Mouse (Mus musculus): ENCODE measurements around the gene Dnajc4. TPM values are rescaled to one million over a fixed set of nuclear protein-coding genes. Genes with fewer than 3 reads are reported as not detected.

The Dnajc4 gene
- total and polyA plus RNA-seq, 3 experiments: 11.6 to 29.4 (median 24.3) TPM

- H3K27me3 ChIP-seq (ENCODE audit: insufficient read depth, low read length): no peaks in the 10 kb centered on the region
- TF ChIP-seq TAL1 (conservative IDR thresholded peaks at IDR 0.05; ENCODE audit: low read depth, low read length): no peak
- no peak for TF ChIP-seq CTCF (IDR thresholded peaks at IDR 0.05; ENCODE audit: low read depth, low read length)
- TF ChIP-seq GATA1 (IDR thresholded peaks at IDR 0.05; ENCODE audit: borderline replicate concordance, low read length): no peak
- no peak for TF ChIP-seq GATA2 (IDR thresholded peaks at IDR 0.05; ENCODE audit: borderline replicate concordance, low read depth, low read length)
- no peak for TF ChIP-seq POLR2AphosphoS5 (IDR thresholded peaks at IDR 0.05; ENCODE audit: insufficient replicate concordance, low read depth, low read length)
- H3K4me1 ChIP-seq (ENCODE audit: insufficient read depth, low read depth, low read length): peaks cover 54% of the 10 kb centered on the region
- ATAC-seq (ENCODE audit: extremely low read depth, insufficient number of reproducible peaks, low FRiP score, poor library complexity, severe bottlenecking) (no peak), DNase-seq (ENCODE audit: low spot score) (no peak)
- H3K4me3 ChIP-seq (ENCODE audit: low read depth, low read length): no peak overlapping the region; the same call in 1 of the 2 replicates
- no peaks in the 10 kb centered on the region for H3K9me3 ChIP-seq (replicated peaks)
- H3K36me3 ChIP-seq (replicated peaks): peaks cover 55% of the 10 kb centered on the region
Measured at GRCm38 (mm10) chr19:6943709-6944108, 48.7 kb downstream of the Dnajc4 start.

- H3K27me3 ChIP-seq (ENCODE audit: insufficient read depth, low read length): no peaks in the 10 kb centered on the region
- no peak for TF ChIP-seq CTCF (IDR thresholded peaks at IDR 0.05; ENCODE audit: low read depth, low read length)
- no peak for TF ChIP-seq GATA1 (IDR thresholded peaks at IDR 0.05; ENCODE audit: borderline replicate concordance, low read length)
- no peak for TF ChIP-seq GATA2 (IDR thresholded peaks at IDR 0.05; ENCODE audit: borderline replicate concordance, low read depth, low read length)
- no peak for TF ChIP-seq POLR2AphosphoS5 (IDR thresholded peaks at IDR 0.05; ENCODE audit: insufficient replicate concordance, low read depth, low read length)
- TF ChIP-seq TAL1 (conservative IDR thresholded peaks at IDR 0.05; ENCODE audit: low read depth, low read length): no peak
- H3K4me1 ChIP-seq (ENCODE audit: insufficient read depth, low read depth, low read length): peaks cover 47% of the 10 kb centered on the region
- ATAC-seq (ENCODE audit: extremely low read depth, insufficient number of reproducible peaks, low FRiP score, poor library complexity, severe bottlenecking) (no peak), DNase-seq (ENCODE audit: low spot score) (no peak)
- peak overlapping the region; percentile 84 for H3K4me3 ChIP-seq (ENCODE audit: low read depth, low read length)
- no peaks in the 10 kb centered on the region for H3K9me3 ChIP-seq (replicated peaks)
- peaks cover 55% of the 10 kb centered on the region for H3K36me3 ChIP-seq (replicated peaks)
Measured at GRCm38 (mm10) chr19:6942764-6943163, 49.6 kb downstream of the Dnajc4 start.

- Histone ChIP-seq H3K9me3 (replicated peaks) (no peaks in the 10 kb centered on the region), H3K4me1 (ENCODE audit: insufficient read depth, low read depth, low read length) (peaks cover 44% of the 10 kb centered on the region), H3K27me3 (ENCODE audit: insufficient read depth, low read length) (no peaks in the 10 kb centered on the region), H3K36me3 (replicated peaks) (peaks cover 55% of the 10 kb centered on the region), H3K4me3 (ENCODE audit: low read depth, low read length) (peak within 1 kb of the TSS; percentile 84)
- peak; percentile 83 for ATAC-seq (ENCODE audit: extremely low read depth, insufficient number of reproducible peaks, low FRiP score, poor library complexity, severe bottlenecking)
- TF ChIP-seq POLR2AphosphoS5 (IDR thresholded peaks at IDR 0.05; ENCODE audit: insufficient replicate concordance, low read depth, low read length): no peak
- TF ChIP-seq TAL1 (conservative IDR thresholded peaks at IDR 0.05; ENCODE audit: low read depth, low read length): no peak
- TF ChIP-seq GATA1 (IDR thresholded peaks at IDR 0.05; ENCODE audit: borderline replicate concordance, low read length): no peak
- TF ChIP-seq CTCF (IDR thresholded peaks at IDR 0.05; ENCODE audit: low read depth, low read length): no peak
- TF ChIP-seq GATA2 (IDR thresholded peaks at IDR 0.05; ENCODE audit: borderline replicate concordance, low read depth, low read length): no peak
- DNase-seq (ENCODE audit: low spot score): peak; percentile 97
Measured at GRCm38 (mm10) chr19:6942249-6942691, 50.1 kb downstream of the Dnajc4 start, which contains the start of gene Gpr137. Gene Gpr137, minus strand, starts transcription at chr19:6942480.

GRCm38 (mm10) chr19:6941372-6942248 lies 50.8 kb downstream of the Dnajc4 start, which contains the start of gene Bad:
Gene Bad, plus strand, starts transcription at chr19:6941861.
- H3K9me3 ChIP-seq (replicated peaks): no peaks in the 10 kb centered on the region
- DNase-seq (ENCODE audit: low spot score) (peak; percentile 96), ATAC-seq (ENCODE audit: extremely low read depth, insufficient number of reproducible peaks, low FRiP score, poor library complexity, severe bottlenecking) (peak; percentile 35; the same call in 1 of the 2 replicates)
- no peaks in the 10 kb centered on the region for H3K27me3 ChIP-seq (ENCODE audit: insufficient read depth, low read length)
- peak within 1 kb of the TSS; percentile 84 for H3K4me3 ChIP-seq (ENCODE audit: low read depth, low read length)
- H3K36me3 ChIP-seq (replicated peaks): peaks cover 49% of the 10 kb centered on the region
- H3K4me1 ChIP-seq (ENCODE audit: insufficient read depth, low read depth, low read length): peaks cover 44% of the 10 kb centered on the region
- TF ChIP-seq GATA1 (IDR thresholded peaks at IDR 0.05; ENCODE audit: borderline replicate concordance, low read length) (no peak), POLR2AphosphoS5 (IDR thresholded peaks at IDR 0.05; ENCODE audit: insufficient replicate concordance, low read depth, low read length) (no peak), GATA2 (IDR thresholded peaks at IDR 0.05; ENCODE audit: borderline replicate concordance, low read depth, low read length) (no peak), TAL1 (conservative IDR thresholded peaks at IDR 0.05; ENCODE audit: low read depth, low read length) (no peak), CTCF (IDR thresholded peaks at IDR 0.05; ENCODE audit: low read depth, low read length) (no peak)

DNA sequence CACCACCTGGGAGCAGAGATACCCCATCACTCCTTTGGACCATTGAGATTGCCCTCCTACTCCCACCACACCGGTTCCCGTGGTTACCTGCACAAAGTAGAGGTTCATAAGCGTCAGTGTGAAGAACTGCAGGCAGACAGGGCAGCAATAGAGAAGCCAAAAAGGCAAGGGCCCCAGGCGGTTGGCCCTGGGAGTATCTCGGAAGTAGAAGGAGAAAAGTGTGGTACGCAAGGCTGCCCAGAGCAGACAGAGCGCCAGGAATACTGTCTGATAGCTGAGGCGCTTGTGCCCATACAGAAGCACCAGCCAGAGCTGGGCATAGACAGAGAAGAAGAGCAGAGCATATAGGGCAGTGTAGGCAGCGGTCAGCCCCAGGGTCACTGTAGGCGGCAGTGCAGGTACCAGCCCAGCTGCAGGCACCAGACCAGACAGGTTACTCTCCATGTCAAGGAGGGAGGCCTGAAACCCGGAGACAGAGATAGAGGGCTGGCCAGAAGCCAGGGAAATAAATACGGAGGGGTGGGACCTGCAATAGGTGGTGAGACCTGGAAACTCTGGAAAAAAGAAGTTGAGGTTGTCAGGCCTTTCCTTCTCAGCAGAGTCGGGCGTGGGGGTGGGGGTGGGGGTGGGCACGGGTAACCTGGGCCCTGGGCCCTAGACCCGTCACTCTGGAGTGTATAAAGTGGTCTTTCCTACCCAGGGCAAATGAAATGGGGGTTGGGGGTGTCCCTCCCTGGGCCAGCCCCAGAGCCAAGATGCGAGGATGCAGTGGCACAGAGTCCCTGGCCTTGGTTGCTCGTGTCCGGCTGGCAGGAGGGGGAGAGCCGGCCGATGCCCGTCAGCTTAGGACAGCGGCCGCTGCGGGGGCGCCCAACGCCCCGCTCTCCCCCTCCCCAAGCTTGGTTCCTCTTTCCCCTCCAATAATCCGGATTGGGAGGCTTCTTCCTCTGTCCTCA lies 51.7 kb downstream of the Dnajc4 start:
- H3K4me3 ChIP-seq (ENCODE audit: low read depth, low read length): peak overlapping the region; percentile 84
- DNase-seq (ENCODE audit: low spot score): peak; percentile 26
- H3K27me3 ChIP-seq (ENCODE audit: insufficient read depth, low read length): peaks cover 4% of the 10 kb centered on the region; the same call in 1 of the 2 replicates
- peaks cover 37% of the 10 kb centered on the region for H3K4me1 ChIP-seq (ENCODE audit: insufficient read depth, low read depth, low read length)
- ATAC-seq (ENCODE audit: extremely low read depth, insufficient number of reproducible peaks, low FRiP score, poor library complexity, severe bottlenecking): no peak
- H3K36me3 ChIP-seq (replicated peaks): peaks cover 39% of the 10 kb centered on the region
- H3K9me3 ChIP-seq (replicated peaks): no peaks in the 10 kb centered on the region
- TF ChIP-seq CTCF (IDR thresholded peaks at IDR 0.05; ENCODE audit: low read depth, low read length): no peak
- no peak for TF ChIP-seq GATA1 (IDR thresholded peaks at IDR 0.05; ENCODE audit: borderline replicate concordance, low read length)
- TF ChIP-seq GATA2 (IDR thresholded peaks at IDR 0.05; ENCODE audit: borderline replicate concordance, low read depth, low read length): no peak
- no peak for TF ChIP-seq TAL1 (conservative IDR thresholded peaks at IDR 0.05; ENCODE audit: low read depth, low read length)
- TF ChIP-seq POLR2AphosphoS5 (IDR thresholded peaks at IDR 0.05; ENCODE audit: insufficient replicate concordance, low read depth, low read length): no peak
